Mouse (Mus musculus) spleen, adult 2 months (tissue): Measurements from ENCODE around the gene Mcub. TPM values are rescaled to one million over a fixed set of nuclear protein-coding genes. Genes with fewer than 3 reads are reported as not detected.

Experiments used
- DNase-seq, 2 experiments: peaks; one replicate each; pipeline versions ENCODE4 v3.0.0 to v3.0.0-alpha.2; 2012 to 2021; ENCODE audit warnings: low spot score in 2 of 2, low read depth in 1 of 2
- H3K27ac ChIP-seq: fragments of 200-500 bp; 2 replicates; pipeline ENCODE4 v1.5.1; 2012; ENCODE audit warnings: low read length, inconsistent platforms; ENCODE audit not compliant: insufficient read depth
- H3K27me3 ChIP-seq: fragments of 200-500 bp; 2 replicates; pipeline ENCODE4 v1.6.1; 2012; ENCODE audit warnings: mild to moderate bottlenecking, moderate library complexity, low read length, inconsistent platforms; ENCODE audit not compliant: control insufficient read depth, insufficient read depth
- H3K36me3 ChIP-seq: fragments of 200-500 bp; 2 replicates; pipeline ENCODE4 v1.6.1; 2012; ENCODE audit warnings: mild to moderate bottlenecking, low read length, inconsistent platforms; ENCODE audit not compliant: control insufficient read depth, insufficient read depth
- H3K4me1 ChIP-seq: fragments of 200-500 bp; 2 replicates; pipeline ENCODE4 v1.6.1; 2011; ENCODE audit warnings: inconsistent platforms; ENCODE audit not compliant: control insufficient read depth, insufficient read depth, insufficient read length
- H3K4me3 ChIP-seq: fragments of 200-500 bp; 2 replicates; pipeline ENCODE4 v1.5.1; 2011; ENCODE audit warnings: mild to moderate bottlenecking, inconsistent platforms; ENCODE audit not compliant: insufficient read depth, insufficient read length; ENCODE audit errors: extremely low read depth
- CTCF ChIP-seq: fragments of 200-500 bp; IDR thresholded peaks from 2 replicates; pipeline ENCODE4 v1.5.1; 2011; ENCODE audit warnings: mild to moderate bottlenecking, inconsistent platforms; ENCODE audit not compliant: insufficient read depth, insufficient read length, insufficient replicate concordance; ENCODE audit errors: extremely low read depth
- POLR2A ChIP-seq: fragments of 200-500 bp; IDR thresholded peaks from 2 replicates; pipeline ENCODE4 v1.6.1; 2011; ENCODE audit warnings: low read depth, low read length, inconsistent platforms
- WGBS: fragments of 180-500 bp; shearing (Covaris S2); methylation state at CpG from one replicate; pipeline ENCODE4 v1.1.7; 2018; 5-methylcytosine and 5-hydroxymethylcytosine counted together
- polyA plus RNA-seq: library from polyadenylated mRNA; depleted of rRNA; stranded (reverse); fragments of >200 nt; gene quantifications from 2 replicates; pipeline ENCODE4 v1.2.3, GENCODE M21; 2012; rRNA removed

Gene Mcub
- polyA plus RNA-seq, 1 experiment, result 3.2 TPM

DNA sequence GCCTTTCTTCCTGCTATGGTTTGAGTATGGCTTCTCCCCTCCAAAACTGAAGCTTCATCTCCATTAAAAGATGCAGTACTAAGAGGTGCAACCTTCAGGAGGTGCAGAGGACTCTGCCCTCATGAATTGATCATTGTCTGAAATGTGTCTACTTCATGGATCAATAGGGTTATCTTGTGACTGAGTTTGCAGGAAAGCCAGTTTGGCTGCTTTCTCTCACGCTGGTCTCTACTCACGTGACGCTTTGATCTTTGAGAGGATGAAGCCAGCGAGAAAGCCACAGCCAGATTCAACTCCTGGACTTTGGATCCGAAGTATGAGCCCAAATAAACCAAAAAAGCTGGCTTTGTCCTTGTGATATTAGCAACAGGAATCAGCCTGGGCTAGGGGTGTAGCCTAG lies 83.6 kb downstream of the Mcub start:
- TF ChIP-seq CTCF (no peak), POLR2A (no peak)
- DNase-seq, result no peak

DNA sequence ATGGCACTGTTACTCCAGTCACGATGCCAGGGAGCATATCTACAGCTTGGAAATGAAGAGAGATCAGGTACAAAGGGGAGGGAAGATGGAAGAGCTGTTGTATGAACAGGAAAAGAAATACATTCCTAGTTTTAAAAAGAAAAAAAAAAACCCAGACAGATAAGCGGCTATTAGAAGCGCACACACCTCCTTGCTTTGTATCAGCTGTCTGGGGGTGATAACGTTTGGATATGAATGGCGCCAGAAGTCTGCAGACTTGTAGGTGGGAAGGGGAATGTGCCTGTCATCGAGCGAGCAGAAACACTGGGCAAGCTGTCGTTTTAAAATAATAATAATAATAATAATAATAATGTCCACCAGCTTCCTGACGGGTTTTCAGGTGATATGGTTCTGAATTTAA lies 84.4 kb downstream of the Mcub start:
- no peaks in the 10 kb centered on the region; the same call in 1 of the 2 replicates for H3K4me1 ChIP-seq
- H3K36me3 ChIP-seq, result no peaks in the 10 kb centered on the region
- DNase-seq, result no peak
- no peaks in the 10 kb centered on the region for H3K27me3 ChIP-seq
- no peak overlapping the region for H3K4me3 ChIP-seq
- 88% methylated on average over 9 of the region's 9 CpGs for WGBS
- H3K27ac ChIP-seq, result no peak overlapping the region
- TF ChIP-seq POLR2A (no peak), CTCF (no peak)

More for the DNA sequence above, 83.6 kb downstream of the Mcub start:
- H3K4me1 ChIP-seq, result no peaks in the 10 kb centered on the region; the same call in 1 of the 2 replicates
- 94% methylated on average over 5 of the region's 5 CpGs for WGBS
- no peaks in the 10 kb centered on the region for H3K27me3 ChIP-seq
- 0 out of 2 replicates have a peak, but pooled peaks cover 3% of the 10 kb centered on the region for H3K36me3 ChIP-seq
- no peak overlapping the region for H3K4me3 ChIP-seq
- H3K27ac ChIP-seq, result no peak overlapping the region

DNA sequence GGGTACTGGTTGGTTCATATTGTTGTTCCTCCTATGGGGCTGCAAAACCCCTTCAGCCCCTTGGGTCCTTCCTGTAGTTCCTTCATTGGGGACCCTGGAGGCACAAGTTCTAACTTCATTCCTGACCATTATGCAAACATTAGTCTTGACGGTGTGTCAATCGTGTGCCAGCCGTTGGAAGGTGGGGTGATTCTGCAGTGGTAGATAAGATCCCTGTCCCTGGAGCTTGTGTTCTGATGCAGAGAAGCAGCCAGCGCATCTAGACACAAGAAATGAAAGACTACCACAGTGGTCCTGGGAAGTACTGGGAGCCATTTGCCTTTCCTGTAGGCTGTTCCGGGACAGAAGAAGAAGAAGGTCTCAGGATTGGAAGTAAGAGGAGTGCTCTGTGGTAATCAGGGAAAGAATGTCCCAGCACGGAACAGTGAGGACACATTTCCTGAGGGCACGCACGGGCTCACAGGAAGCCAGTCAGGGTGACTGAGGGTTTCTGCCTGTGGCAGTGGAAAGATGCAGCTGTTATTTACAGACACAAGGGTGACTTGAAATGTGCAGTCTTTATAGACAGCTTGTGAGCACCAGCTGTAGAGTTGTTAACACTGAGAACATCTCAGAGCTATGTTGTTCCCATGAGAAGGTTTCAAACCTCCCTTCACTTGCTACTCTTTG lies 88.9 kb downstream of the Mcub start:
- no peak for DNase-seq
- peaks cover 5% of the 10 kb centered on the region; the same call in 1 of the 2 replicates for H3K4me1 ChIP-seq
- no peaks in the 10 kb centered on the region for H3K36me3 ChIP-seq
- no peaks in the 10 kb centered on the region for H3K27me3 ChIP-seq
- no peak for TF ChIP-seq CTCF
- no peak for TF ChIP-seq POLR2A
- H3K4me3 ChIP-seq, result no peak overlapping the region
- H3K27ac ChIP-seq, result no peak overlapping the region
- WGBS, result 38% methylated on average over 8 of the region's 8 CpGs

DNA sequence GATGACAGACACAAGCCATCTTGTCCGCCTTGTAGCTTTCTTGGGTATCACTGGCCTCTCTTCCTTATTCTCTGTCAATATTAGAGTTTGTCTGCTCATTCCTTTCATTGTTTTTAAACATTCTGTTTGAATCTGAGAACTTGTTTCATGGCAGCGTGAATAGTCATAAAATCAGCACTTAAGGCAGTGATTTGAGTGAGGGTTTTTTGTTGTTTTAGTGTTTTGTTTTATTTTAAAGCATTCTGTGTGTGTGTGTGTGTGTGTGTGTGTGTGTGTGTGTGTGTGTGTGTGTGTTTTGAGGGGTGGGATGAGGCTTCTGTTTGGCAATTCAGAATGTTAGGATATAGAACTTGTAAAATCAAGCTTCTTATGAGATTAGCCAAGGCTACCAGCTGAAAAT lies 90.1 kb downstream of the Mcub start:
- H3K4me1 ChIP-seq, result peaks cover 5% of the 10 kb centered on the region; the same call in 1 of the 2 replicates
- no peak for DNase-seq
- H3K4me3 ChIP-seq, result no peak overlapping the region
- H3K27ac ChIP-seq, result no peak overlapping the region
- no peaks in the 10 kb centered on the region for H3K36me3 ChIP-seq
- TF ChIP-seq CTCF (no peak), POLR2A (no peak)
- no peaks in the 10 kb centered on the region for H3K27me3 ChIP-seq
- WGBS, result 89% methylated on average over 2 of the region's 2 CpGs

DNA sequence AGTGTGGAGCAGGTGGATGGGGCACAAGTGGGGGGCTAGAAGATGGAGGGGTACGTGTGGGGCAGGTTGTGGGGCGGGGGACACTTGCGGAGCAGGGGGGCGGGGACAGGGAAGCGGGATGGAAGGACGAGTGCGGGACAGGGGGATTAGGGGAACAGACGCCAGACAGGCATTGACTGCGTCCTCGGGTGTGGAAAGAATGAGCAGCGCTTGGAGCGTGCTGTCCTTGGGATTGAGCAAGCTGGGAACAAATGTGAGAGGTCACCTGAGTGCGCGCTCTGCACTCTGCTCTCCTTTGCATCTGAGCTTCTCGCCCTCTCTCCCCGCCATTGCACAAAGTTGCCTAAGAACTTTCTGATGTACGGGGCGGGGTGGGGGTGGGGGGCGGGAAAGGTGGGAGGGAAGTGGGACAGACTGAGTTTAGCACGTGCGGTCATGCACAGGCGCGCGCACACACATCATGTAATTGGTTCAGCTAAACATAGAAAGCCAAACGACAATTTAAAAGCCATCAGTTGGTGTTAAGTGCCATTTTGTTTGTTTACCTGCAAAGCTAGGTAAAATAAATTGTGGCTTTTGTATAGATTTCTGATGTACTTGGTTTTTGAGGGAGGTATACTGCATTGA lies 90.8 kb downstream of the Mcub start:
- Histone ChIP-seq H3K27ac (no peak overlapping the region), H3K4me3 (peak overlapping the region; percentile 87), H3K36me3 (no peaks in the 10 kb centered on the region), H3K27me3 (no peaks in the 10 kb centered on the region), H3K4me1 (peaks cover 5% of the 10 kb centered on the region; the same call in 1 of the 2 replicates)
- under 1% methylated on average over 25 of the region's 25 CpGs for WGBS
- TF ChIP-seq POLR2A, result no peak
- TF ChIP-seq CTCF, result no peak
- no peak for DNase-seq

DNA sequence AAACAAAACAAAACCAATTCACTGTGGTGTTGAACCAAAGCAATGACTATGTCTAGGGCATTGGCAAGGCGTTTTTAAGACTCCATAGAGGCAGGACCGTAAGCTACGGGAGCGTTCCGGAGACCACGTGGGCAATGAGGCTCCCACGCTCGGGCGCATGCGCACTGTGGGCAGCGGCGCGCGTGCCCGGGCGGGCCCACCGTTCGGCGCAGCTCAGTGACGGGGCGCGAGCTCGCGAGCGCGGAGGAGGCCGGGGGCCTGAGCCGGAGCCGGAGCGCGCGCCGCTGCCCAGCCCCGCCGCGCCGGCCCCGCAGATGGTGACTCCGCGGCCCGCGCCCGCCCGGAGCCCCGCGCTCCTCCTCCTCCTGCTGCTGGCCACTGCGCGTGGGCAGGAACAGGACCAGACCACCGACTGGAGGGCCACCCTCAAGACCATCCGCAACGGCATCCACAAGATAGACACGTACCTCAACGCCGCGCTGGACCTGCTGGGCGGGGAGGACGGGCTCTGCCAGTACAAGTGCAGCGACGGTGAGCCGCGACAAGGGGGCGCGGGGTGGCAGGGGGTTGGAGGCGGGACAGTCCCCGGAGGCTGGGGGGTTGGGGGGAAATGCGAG lies 91.5 kb downstream of the Mcub start, which contains the start of gene Pla2g12a:
Pla2g12a (plus strand) TSS at position 202 of the 617 bp plus-strand sequence.
- peak; percentile 49 to 82 for DNase-seq

DNA sequence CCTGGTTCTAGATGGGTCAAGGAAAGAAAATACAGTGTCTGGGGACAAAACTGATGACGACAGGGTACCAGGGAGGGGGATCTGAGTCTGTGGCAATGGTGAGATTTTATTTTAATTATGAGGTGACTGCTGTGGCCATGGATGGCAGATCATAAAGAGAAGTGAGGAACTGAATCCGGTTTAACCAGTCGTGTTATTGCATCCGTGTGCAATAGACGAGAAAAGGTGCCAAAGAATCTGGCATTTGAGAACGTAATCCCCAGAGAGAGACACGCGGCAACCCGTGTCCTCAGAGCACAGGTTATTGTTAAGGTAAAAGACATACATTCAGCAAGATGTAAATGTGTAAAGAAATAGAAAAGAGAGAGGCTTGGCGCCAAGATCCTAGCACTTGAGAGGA lies 92.7 kb downstream of the Mcub start:
- no peak overlapping the region for H3K27ac ChIP-seq
- no peak for DNase-seq
- no peaks in the 10 kb centered on the region for H3K36me3 ChIP-seq
- H3K4me1 ChIP-seq, result peaks cover 5% of the 10 kb centered on the region; the same call in 1 of the 2 replicates
- no peak overlapping the region for H3K4me3 ChIP-seq
- H3K27me3 ChIP-seq, result no peaks in the 10 kb centered on the region
- WGBS, result 60% methylated on average over 10 of the region's 10 CpGs
- TF ChIP-seq CTCF (no peak), POLR2A (no peak)

More for the DNA sequence above, 91.5 kb downstream of the Mcub start, which contains the start of gene Pla2g12a:
- H3K4me1 ChIP-seq, result peaks cover 5% of the 10 kb centered on the region; the same call in 1 of the 2 replicates
- H3K4me3 ChIP-seq, result peak within 1 kb of the TSS; percentile 87
- WGBS, result 1% methylated on average over 63 of the region's 66 CpGs
- no peak within 1 kb of the TSS for H3K27ac ChIP-seq
- no peaks in the 10 kb centered on the region for H3K27me3 ChIP-seq
- no peaks in the 10 kb centered on the region for H3K36me3 ChIP-seq
- TF ChIP-seq POLR2A (no peak), CTCF (no peak)

Other genes with a start within 250 kb of the Mcub start
- 2.5 and 3.6 TPM in 2 replicates for gene Egf, start 214.9 kb downstream of the Mcub start, polyA plus RNA-seq
- gene Lrit3, start 166.2 kb downstream of the Mcub start, polyA plus RNA-seq, result not detected in 2 replicates
- gene Rrh, start 147.6 kb downstream of the Mcub start, polyA plus RNA-seq, result 0.02 TPM in 1 of 2 replicates, not detected in the other
- 29.3 and 30.6 TPM in 2 replicates for gene Gar1, start 138.8 kb downstream of the Mcub start, polyA plus RNA-seq
- not detected in 2 replicates for gene Cfi, start 134.3 kb downstream of the Mcub start, polyA plus RNA-seq
- 21.3 and 37.3 TPM in 2 replicates for gene Pla2g12a, start 91.6 kb downstream of the Mcub start, polyA plus RNA-seq
- 19.1 and 25.2 TPM in 2 replicates for gene Casp6, start 68.8 kb downstream of the Mcub start, polyA plus RNA-seq
- 58.2 and 63.8 TPM in 2 replicates for gene Sec24b, start 91.3 kb upstream of the Mcub start, polyA plus RNA-seq
- 0.01 TPM in 1 of 2 replicates, not detected in the other for gene Col25a1, start 161.3 kb upstream of the Mcub start, polyA plus RNA-seq